Mouse (Mus musculus): ENCODE data around the gene Surf1. TPM values are rescaled to one million over a fixed set of nuclear protein-coding genes. Genes with fewer than 3 reads are reported as not detected.

Gene Surf1
- polyA plus RNA-seq, 1 experiment from 2014 or later, result 69.3 TPM

Other genes with a start within 250 kb of the Surf1 start
- gene Lcn4, start 245.2 kb downstream of the Surf1 start, polyA plus RNA-seq (2015; fragmentation: Nextera tagmentation; extraction: Ambion mirVana), result not detected in 2 replicates
- gene Abo, start 51.6 kb downstream of the Surf1 start, polyA plus RNA-seq (2015; fragmentation: Nextera tagmentation; extraction: Ambion mirVana), result 0.15 TPM in 1 of 2 replicates, not detected in the other
- gene Surf6, start 13.7 kb downstream of the Surf1 start, polyA plus RNA-seq (2015; fragmentation: Nextera tagmentation; extraction: Ambion mirVana), result 23.0 and 24.5 TPM in 2 replicates
- 39.0 and 40.6 TPM in 2 replicates for gene Med22, start 5.9 kb downstream of the Surf1 start, polyA plus RNA-seq (2015; fragmentation: Nextera tagmentation; extraction: Ambion mirVana)
- 631 and 647 TPM in 2 replicates for gene Rpl7a, start 5.8 kb downstream of the Surf1 start, polyA plus RNA-seq (2015; fragmentation: Nextera tagmentation; extraction: Ambion mirVana)
- 41.6 and 42.9 TPM in 2 replicates for gene Surf2, start 163 bp downstream of the Surf1 start, polyA plus RNA-seq (2015; fragmentation: Nextera tagmentation; extraction: Ambion mirVana)
- gene Surf4, start 17.4 kb upstream of the Surf1 start, polyA plus RNA-seq (2015; fragmentation: Nextera tagmentation; extraction: Ambion mirVana), result 241 and 252 TPM in 2 replicates
- gene Stkld1, start 17.5 kb upstream of the Surf1 start, polyA plus RNA-seq (2015; fragmentation: Nextera tagmentation; extraction: Ambion mirVana), result 0.33 TPM in 1 of 2 replicates, not detected in the other
- gene Rexo4, start 47.9 kb upstream of the Surf1 start, polyA plus RNA-seq (2015; fragmentation: Nextera tagmentation; extraction: Ambion mirVana), result 45.2 TPM in 2 replicates
- 0.25 and 0.28 TPM in 2 replicates for gene Adamts13, start 56.9 kb upstream of the Surf1 start, polyA plus RNA-seq (2015; fragmentation: Nextera tagmentation; extraction: Ambion mirVana)
- 49.0 and 60.5 TPM in 2 replicates for gene Cacfd1, start 93.4 kb upstream of the Surf1 start, polyA plus RNA-seq (2015; fragmentation: Nextera tagmentation; extraction: Ambion mirVana)
- 0.97 and 1.3 TPM in 2 replicates for gene Slc2a6, start 111.5 kb upstream of the Surf1 start, polyA plus RNA-seq (2015; fragmentation: Nextera tagmentation; extraction: Ambion mirVana)
- 0.15 and 0.24 TPM in 2 replicates for gene Mymk, start 155.6 kb upstream of the Surf1 start, polyA plus RNA-seq (2015; fragmentation: Nextera tagmentation; extraction: Ambion mirVana)
- gene Adamtsl2, start 162.8 kb upstream of the Surf1 start, polyA plus RNA-seq (2015; fragmentation: Nextera tagmentation; extraction: Ambion mirVana), result 2.0 and 2.2 TPM in 2 replicates
- gene Fam163b, start 226.0 kb upstream of the Surf1 start, polyA plus RNA-seq (2015; fragmentation: Nextera tagmentation; extraction: Ambion mirVana), result 0.21 and 0.26 TPM in 2 replicates
- 3.9 and 5.4 TPM in 2 replicates for gene Dbh, start 248.7 kb upstream of the Surf1 start, polyA plus RNA-seq (2015; fragmentation: Nextera tagmentation; extraction: Ambion mirVana)